Mouse (Mus musculus): ENCODE results near the gene Syt2. TPM values are rescaled to one million over a fixed set of nuclear protein-coding genes. Genes with fewer than 3 reads are reported as not detected.

Syt2 gene
- total RNA-seq, 2 experiments from 2014 or later = 22.2 to 23.6 TPM

DNA sequence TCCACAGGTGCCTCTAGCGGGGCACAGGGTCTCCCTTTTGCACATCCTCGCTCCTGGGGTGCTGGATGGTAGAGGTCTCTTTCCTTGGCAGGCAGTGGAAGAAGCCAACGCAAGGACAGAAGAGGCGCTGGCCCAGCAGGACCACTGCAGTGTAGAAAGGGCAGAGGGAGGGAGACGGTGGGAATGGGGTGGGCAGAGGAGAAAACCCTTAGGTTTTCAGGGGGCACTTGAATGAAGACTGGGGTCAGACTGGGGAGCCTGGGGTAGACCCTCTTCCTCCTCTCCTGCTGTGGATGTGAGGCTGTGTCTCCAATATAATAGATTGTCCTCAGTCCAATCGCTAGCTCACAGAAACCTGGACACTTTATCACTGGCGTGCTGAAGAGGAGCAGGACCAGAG lies 1.1 kb downstream of the Syt2 start:
- DNase-seq (ENCODE audit: extremely low spot score in 1 of 2, low spot score in 1 of 2) = no peak

DNA sequence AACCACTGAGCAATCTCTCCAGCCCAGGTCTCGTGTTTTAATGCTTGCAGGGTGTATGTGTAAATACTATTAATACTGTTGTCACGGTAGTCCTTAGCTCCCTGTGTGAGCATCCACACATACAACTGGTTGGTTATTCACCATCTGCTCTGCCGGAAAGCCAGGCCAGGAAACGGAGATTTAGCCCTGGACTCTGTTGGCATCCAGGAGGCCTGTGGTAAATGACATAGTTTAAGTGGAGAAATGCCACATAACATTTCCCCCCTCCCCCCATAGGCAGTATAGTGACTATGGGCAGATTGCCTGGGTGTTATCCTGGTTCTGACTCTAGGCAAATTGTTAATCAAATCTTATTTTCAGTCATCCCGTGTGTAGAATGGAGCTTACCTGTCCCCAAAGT lies 4.3 kb downstream of the Syt2 start:
- DNase-seq (ENCODE audit: extremely low spot score in 1 of 2, low spot score in 1 of 2) = no peak

DNA sequence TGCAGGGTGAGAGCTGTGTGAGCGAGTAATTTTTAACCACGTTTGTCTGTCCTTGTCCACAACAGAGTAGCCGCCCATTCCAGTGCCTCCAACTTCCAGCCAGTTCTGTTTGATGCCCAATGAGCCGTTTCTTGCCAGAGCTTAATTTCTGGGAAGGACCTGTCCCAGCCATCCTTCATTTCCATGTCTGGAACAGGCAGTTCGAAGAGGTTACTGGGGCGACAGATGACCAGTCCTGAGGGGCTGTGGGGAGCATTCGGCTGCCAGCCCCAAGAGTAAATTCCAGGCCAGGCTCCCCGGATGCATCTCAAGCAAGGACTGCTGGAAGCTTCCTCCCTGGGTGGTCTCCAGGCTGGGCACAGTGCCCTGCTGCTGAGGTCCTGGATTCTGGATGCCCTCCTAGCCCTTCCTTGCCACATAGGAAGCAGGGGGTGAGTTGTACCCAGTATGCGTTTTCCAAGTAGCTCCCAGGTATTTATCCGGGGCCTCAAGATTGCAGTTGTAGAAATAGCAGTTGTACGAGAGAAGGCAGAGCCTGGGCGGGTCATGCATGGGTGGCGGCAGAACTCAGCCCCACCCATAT lies 4.9 kb downstream of the Syt2 start:
- DNase-seq (ENCODE audit: extremely low spot score in 1 of 2, low spot score in 1 of 2) = peak in 1 of 2 experiments; percentile 35

DNA sequence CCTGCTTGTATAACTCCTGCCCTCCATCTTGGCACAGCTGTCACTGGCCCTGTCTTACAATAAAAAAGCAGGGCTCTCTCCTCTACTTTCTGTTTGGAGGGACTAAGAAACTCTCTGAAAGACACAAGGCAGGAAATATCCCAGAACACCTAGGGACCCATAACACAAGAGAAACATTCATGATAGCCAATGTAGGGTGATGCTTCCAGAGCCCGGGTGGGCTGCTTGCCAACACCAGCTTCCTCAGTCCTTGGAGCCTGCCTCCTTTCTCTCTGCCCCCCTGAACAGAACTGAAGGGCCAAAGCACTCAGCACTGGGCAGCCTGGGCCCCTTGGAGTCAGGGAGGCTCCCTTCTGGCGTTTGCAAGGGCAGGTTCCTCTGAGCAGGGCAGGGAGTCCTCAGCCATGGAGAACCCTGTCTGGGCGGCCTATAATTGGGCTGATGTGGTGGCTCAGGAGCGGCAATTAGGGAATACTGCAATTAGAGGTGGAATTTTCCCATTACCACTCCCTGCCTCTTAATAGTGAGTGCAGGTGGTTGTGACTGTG lies 5.4 kb downstream of the Syt2 start:
- DNase-seq (ENCODE audit: extremely low spot score in 1 of 2, low spot score in 1 of 2) = no peak

DNA sequence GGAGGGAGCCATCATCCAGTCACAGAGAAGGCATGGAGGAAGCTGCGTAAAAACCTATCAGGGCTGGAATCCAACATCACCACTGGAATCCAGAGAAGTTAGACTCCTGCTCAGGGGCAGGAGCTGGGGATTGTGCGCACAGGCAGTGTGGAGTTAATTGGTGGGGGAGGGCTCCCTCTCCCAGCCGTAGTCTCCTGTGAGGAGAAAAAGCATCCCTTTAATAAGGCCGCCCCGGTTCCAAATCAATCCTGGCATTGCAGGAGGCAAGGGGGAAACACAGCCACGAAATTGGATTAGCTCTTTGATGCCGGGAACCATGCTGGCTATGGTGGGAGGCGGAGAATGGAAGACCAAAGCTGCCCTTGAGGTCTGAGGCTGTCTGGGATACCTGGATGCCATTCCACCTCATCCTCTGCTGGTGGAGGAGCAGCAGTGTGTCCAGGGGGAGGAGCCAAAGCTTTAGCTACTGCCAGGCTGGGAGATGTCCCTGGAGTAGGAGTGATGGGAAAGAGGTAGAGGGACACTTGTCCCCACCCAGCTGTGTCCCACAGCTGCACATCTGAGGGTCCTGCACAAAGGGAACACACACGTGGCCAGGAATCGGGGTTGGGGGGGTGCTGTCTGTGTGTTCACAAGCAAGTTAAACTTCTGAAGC lies 7.3 kb downstream of the Syt2 start:
- no peak for DNase-seq (ENCODE audit: extremely low spot score in 1 of 2, low spot score in 1 of 2)

DNA sequence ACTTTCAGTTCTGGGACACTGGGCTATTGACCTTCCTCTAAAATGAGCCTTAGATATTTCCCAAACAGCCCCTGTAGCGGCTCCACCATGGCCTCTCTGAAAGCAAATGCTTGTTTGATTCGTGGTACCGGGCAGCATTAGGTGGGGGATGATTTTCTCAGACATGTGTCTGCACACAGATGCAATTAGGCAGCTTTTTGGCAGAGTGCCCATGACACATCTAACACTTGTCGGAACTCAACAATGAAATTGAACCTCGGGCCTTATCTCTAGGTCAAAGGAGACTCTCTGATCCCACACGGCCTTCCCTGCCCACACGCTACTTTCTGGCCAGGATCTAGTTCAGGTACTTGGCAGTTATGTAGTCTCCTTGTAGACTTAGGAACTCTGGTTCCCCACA lies 12.4 kb downstream of the Syt2 start:
- DNase-seq (ENCODE audit: extremely low spot score in 1 of 2, low spot score in 1 of 2) = no peak

DNA sequence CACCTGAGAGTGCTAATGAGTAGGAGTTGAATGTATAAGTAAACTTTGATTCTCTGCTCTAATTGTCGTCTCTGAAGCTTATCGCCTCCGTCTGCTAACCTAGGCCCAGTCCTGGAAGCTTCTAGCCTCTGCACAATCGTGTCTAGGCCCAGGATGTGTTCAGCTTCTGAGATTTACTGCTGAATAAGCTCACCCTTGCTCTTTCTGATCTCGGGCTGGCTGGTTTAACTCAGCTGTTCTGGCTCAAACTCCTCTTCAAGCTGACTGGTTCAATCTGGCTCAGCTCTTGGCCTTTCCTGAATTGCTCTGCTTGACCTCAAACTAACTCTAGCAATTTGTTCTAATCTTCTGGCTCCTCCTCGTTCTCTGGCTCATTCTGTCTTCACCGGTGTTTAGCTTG lies 13.7 kb downstream of the Syt2 start:
- no peak for DNase-seq (ENCODE audit: extremely low spot score in 1 of 2, low spot score in 1 of 2)

DNA sequence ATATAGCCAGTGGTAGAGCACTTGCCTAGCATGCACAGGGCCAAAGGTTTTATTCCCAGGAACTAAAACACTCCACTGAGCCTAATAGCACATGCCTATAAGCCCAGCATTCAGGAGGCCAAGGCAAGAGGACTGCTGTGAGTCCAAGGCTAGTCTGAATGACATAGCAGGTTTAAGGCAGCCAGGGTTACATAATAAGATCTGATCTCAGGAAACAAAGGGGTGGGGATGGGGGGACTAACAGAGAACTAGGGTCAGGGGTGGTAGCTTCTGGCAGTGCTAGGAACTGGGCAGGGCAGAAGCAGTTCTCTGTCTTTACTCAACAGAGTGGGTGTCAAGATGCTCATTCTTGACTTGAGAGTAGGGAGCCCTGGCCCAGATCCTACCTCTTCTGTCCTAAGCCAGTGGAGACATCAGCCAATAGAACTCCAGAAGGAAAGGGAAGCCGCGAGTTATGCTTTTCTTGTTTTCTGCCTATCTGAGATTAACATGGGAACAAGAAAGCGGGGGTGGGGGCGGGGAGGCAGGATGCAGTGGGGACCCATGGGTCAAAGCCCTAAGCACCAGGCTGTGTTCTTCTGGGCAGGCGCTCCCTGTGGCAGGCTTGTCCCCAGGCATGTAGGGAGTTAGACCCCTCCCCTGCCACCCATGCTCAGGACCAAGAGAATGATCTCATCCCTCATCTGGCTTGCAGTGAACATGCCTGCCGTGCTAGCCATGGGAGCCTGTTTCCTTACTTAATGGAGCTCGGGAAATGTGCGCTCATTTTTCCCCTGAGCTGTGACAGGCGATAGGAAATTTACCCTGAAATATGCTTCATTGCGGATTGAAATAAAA lies 25.0 kb downstream of the Syt2 start:
- DNase-seq (ENCODE audit: extremely low spot score in 1 of 2, low spot score in 1 of 2) = no peak

DNA sequence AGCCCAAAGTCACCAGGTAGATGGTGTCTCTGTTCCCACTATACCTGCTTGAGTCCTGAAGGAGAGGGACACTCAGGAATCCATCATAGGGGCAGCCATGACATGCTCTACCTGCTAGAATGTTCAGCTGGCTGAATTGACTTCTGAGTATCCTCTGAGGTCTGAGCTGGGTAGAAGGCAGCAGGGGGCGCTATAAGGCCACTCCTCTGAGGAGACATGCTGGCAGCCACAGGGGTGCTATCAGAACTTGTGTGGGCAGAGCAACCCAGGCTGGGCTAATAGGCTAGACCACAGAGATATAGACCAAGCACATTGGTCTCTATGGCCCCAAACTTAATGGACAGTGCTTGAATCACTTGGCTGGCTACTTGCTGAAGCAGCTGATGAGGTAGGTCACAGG lies 27.8 kb downstream of the Syt2 start:
- no peak for DNase-seq (ENCODE audit: extremely low spot score in 1 of 2, low spot score in 1 of 2)

DNA sequence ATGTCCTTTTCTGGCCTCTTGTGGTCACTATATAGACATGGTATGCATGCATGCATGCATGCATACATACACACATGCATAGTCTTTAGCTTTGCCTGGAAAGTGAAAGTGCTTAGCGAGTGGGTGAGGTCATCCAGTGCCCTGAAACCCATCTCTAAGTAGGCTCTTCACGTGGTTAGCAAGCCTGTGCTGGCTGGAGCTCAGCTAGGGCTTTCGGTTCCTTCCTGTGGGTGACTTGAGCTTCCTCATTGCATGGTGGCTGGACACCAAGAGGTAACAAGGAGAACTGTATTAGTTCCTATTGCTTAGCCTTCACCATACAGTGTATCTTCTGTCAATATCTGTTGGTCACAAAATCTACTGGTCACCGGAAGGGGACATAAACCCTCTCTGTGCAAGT lies 33.0 kb downstream of the Syt2 start:
- no peak for DNase-seq (ENCODE audit: extremely low spot score in 1 of 2, low spot score in 1 of 2)

DNA sequence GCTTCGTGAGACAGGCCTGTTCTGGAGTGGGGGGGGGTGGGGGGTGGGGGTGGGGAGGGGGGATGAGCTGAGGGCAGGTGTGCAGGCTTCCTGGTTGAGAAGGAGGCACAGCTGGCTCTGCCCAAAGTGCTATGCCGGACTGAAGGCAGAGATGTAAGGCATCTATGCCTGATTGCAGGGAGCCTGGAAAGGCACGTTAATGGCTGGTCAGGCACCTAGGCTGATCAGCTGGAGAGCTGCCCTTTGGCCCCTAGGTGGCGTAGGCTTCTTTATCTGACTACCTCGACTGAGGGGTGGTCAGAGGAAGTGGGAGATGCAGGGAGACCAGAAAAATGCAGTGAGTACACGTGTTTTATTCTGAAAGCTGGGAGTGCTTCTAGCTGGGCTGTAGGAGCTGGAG lies 34.1 kb downstream of the Syt2 start:
- DNase-seq (ENCODE audit: extremely low spot score in 1 of 2, low spot score in 1 of 2) = no peak

DNA sequence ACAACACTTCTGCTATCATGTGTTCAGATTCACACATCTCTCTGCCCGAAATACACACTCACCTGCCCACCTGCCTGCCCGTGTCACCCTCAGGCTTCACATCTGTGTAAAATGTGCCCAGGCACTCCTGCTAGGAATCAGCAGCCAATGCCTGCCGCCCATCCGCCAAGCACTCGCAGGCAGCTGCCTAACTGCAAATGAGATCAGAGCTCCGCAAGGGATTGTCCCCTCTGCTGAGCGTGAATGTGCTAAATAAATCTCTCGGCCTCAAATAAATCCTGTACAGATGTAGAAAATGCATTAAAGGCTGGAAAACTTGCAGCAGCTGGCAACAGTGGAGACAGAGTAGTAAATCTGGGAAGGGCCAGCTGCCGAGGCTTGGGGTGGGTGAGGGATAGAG lies 36.0 kb downstream of the Syt2 start:
- no peak for DNase-seq (ENCODE audit: extremely low spot score in 1 of 2, low spot score in 1 of 2)

DNA sequence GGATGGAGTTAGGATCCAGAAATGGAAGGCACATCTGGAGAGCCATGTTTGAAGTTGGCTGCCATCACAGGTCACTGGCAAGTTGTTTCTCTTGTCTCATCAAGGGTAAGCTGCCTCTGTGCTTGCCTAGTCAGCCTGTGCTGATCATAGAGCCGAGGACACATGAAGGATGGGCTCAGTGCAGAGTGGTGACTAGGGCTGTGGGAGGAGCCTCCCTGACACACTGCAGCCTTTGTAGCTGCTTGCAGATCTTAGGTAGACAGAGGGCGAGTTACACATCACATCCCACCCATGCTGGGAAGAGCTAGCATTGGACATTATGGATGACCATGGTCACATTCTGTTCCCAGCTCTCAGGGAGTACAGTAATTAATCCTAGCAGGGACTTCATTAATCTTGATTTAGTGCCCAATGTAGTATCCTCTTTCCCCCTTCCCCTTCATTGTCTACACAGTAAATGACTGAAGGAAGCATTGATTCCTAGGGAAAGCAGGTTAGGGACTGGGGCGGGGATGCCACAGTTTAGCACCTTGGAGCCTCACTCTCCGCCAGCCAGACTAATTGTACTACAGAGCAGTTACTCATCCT lies 40.5 kb downstream of the Syt2 start:
- DNase-seq (ENCODE audit: extremely low spot score in 1 of 2, low spot score in 1 of 2) = no peak

DNA sequence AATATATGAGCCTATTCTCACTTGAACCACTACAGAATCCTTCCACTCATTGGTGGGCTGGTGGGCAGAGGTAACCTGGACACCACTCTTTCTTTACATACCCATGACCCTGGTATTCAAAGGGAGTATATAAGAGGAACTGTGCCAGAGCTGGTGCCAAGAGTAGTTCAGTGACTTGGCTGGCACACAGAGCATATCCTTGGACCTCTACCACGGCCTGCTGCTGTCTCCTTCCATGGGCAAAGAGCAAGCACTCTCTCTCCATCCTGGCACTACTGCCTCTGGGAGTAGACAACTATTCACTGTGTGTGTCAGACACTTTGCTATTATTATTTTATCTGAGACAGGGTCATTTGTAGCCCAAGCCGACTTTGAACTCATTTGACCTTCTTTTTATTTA lies 49.8 kb downstream of the Syt2 start:
- no peak for DNase-seq (ENCODE audit: extremely low spot score in 1 of 2, low spot score in 1 of 2)

DNA sequence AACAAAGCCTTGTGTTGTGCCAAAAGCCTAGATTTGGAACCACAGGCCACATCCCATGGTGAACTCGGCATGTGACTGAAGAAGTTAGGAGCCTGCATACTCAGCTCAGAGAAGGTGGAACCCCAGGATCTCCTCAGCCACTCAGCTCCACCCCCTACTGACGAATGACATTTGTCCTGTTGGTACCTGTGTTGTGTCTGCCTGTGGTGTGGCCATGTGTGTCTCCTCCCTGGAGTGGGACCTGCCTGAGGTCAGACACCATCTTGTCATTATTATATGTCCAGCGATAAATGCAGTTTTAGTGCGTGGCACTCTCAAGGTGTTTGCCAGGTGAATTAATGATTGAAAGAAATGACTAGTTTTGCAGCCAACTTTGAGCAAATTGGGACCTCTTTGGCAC lies 50.6 kb downstream of the Syt2 start:
- no peak for DNase-seq (ENCODE audit: extremely low spot score in 1 of 2, low spot score in 1 of 2)

DNA sequence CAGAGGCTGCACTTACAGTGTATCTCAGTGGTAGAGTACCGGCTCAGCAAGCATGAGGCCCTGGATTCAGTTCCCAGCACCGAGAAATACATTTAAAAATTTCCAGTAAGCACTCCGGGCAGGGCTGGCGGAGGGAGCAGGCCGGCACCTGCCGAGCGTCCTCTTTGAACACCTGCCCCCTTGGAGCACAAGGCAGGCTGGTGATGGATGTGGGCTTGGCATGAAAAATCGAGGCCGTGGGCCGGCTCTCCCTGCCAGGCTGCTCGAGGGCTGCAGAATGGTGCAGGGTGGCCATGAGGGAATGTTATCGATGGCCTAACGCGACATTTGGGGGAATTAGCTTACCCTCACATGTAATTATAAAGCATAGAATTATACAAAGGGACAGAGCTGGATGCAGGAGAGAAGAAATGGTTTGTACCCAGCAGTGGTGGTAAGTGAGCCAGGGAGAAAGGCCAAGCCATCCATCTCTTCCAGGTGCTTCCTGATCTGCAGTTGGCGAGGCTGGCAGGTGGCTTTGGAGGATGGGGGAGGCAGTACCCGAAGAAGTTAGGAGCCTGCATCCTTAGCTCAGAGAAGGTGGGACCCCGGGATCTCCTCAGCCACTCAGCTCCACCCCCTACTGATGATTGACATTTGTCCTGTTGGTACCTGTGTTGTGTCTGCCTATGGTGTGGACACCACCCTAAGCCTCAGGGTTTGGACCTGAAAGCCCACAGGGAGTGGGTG lies 51.2 kb downstream of the Syt2 start:
- DNase-seq (ENCODE audit: extremely low spot score in 1 of 2, low spot score in 1 of 2) = no peak

DNA sequence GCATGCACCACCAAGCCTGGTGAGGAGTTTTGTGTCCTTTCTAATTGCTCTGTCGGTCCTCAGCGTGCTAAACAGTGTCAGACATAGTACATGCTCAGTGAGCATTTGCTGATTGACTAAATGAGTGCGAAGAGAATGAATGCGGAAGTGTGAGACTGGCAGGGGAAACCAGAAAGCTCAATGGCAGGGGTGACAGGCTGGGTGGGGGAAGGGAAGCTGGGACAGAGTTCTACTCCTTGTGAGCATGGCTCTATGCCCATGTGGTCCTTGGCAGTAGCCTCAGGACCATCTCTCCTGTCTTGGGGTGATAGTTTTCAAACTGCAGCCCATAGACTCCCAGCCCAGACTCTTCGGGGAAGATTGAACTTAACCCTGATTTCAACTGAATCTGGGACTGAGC lies 52.0 kb downstream of the Syt2 start:
- DNase-seq (ENCODE audit: extremely low spot score in 1 of 2, low spot score in 1 of 2) = no peak

DNA sequence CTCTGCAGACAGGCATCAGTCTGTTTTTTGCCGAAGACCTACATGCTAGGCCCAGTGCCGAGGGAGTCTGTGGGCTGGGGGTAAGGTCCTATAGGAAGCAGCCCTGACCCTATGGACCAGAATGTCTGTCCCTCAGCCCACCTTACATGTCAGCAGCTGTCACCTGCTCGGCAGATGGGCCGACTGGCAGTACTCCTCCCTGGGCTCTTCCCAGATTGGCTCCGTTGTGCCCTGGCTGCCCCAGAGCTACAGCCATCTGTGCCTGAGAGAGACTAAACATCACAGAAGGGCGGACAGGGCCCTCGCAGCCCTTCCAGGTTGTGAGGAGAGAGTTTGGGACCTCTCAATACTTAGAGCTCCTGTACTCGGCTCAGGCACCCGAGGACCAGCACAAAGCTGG lies 52.9 kb downstream of the Syt2 start:
- no peak for DNase-seq (ENCODE audit: extremely low spot score in 1 of 2, low spot score in 1 of 2)

DNA sequence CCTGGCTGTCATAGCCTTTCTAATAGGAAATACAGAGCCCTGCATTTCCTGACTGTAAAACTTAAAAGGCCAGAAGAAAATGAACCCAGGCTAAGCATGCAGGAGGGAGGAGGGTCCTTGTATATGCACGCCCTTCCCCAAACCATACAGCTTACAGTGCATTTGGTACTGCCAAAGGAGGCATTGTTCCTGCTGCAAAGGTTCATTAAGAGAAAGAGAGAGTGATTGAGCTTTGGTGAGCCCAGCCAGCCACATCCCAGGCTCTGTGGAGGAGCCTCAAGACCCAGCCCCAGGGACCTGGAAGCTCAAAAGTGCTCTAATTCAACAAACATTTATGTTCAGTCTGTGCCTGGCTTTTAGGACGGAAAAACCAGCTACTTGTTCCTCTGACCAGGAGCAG lies 53.7 kb downstream of the Syt2 start:
- DNase-seq (ENCODE audit: extremely low spot score in 1 of 2, low spot score in 1 of 2) = no peak

DNA sequence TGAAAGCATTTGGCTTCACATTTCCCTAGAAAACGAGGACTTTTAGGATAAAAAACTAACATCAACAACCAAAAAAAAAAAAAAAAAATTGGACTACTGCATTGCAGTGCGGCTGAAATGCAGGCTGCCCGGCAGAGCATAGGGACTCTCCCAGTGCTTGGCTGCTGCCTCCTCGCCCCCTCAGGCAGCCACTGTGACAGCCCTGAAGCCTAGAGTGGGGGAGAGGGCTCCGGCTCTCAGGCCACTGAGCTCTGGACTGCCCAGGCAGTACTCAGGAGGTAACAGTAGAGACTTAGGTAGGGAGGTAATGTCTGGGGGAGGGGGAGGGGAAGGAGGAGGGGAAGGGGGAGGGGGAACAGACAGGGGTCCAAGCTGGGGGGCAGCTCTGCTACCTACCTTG lies 54.2 kb downstream of the Syt2 start:
- no peak for DNase-seq (ENCODE audit: extremely low spot score in 1 of 2, low spot score in 1 of 2)

DNA sequence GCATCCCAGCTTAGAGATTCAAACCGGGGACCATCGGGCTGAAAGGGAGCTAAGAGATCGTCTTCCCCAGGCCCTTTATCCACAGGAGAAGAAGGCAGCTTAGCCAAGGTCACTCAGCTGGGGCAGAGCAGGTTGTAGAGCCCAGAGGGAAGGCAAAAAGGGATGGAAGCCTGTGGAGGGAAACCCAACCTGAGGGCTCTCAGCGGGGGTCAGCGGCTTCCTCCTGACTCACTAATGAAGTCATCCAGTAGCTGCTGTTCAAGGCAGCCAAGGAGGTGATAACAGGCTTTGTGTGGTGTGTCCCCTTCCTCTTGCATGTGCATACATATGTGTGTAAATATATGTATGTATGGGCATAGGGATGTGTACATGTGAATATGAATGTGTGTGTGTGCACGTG lies 54.7 kb downstream of the Syt2 start:
- DNase-seq (ENCODE audit: extremely low spot score in 1 of 2, low spot score in 1 of 2) = no peak

Measured in layer of hippocampus, postnatal 25 days (tissue).